Mouse (Mus musculus) lung, embryonic 16.5 days (tissue): Measurements from ENCODE around the gene Umps. TPM values are rescaled to one million over a fixed set of nuclear protein-coding genes. Genes with fewer than 3 reads are reported as not detected.

Experiments used
- ATAC-seq: fragments of 200-750 bp; cut with Nextera tagmentation; 2 replicates; pipeline ENCODE4 v1.8.0; 2017; ENCODE audit warnings: low read depth, mild to moderate bottlenecking, moderate library complexity
- H3K27ac ChIP-seq: fragments of 300-500 bp; sonication (generic); 2 replicates; pipeline ENCODE4 v1.5.1; 2014; ENCODE audit warnings: mild to moderate bottlenecking, control low read depth, low read length
- H3K27me3 ChIP-seq: fragments of 300-500 bp; sonication (generic); 2 replicates; pipeline ENCODE4 v1.6.1; 2014; ENCODE audit warnings: low read depth, low read length, mixed read lengths; ENCODE audit not compliant: control insufficient read depth, insufficient read depth
- H3K36me3 ChIP-seq: fragments of 300-500 bp; sonication (generic); 2 replicates; pipeline ENCODE4 v1.6.1; 2014; ENCODE audit warnings: low read length; ENCODE audit not compliant: control insufficient read depth, insufficient read depth
- H3K4me1 ChIP-seq: fragments of 300-500 bp; sonication (generic); replicated peaks from 2 replicates; pipeline ENCODE4 v1.6.1; 2014; ENCODE audit warnings: low read length, mixed read lengths; ENCODE audit not compliant: control insufficient read depth, insufficient read depth
- H3K4me2 ChIP-seq: fragments of 300-500 bp; sonication (generic); 2 replicates; pipeline ENCODE4 v1.6.1; 2014; ENCODE audit warnings: low read depth, low read length, control low read depth
- H3K4me3 ChIP-seq: fragments of 300-500 bp; sonication (generic); 2 replicates; pipeline ENCODE4 v1.5.1; 2014; ENCODE audit warnings: mild to moderate bottlenecking, low read length, control low read depth
- H3K9ac ChIP-seq: fragments of 300-500 bp; sonication (generic); 2 replicates; pipeline ENCODE4 v1.6.1; 2014; ENCODE audit warnings: low read length, control low read depth
- H3K9me3 ChIP-seq: fragments of 300-500 bp; sonication (generic); 2 replicates; pipeline ENCODE4 v1.6.1; 2016; ENCODE audit warnings: low read length; ENCODE audit not compliant: control insufficient read depth
- WGBS: fragments of 180-500 bp; shearing (Covaris S2); extraction: QIAGEN DNeasy Blood & Tissue Kit; methylation state at CpG from one replicate; pipeline ENCODE4 v1.1.7; 2014; 5-methylcytosine and 5-hydroxymethylcytosine counted together
- polyA plus RNA-seq: library from polyadenylated mRNA; unstranded; fragments of >200 nt; fragmentation: Nextera tagmentation; extraction: Ambion mirVana; gene quantifications from 2 replicates; pipeline ENCODE4 v1.2.1, GENCODE M21; 2015

Umps gene
- polyA plus RNA-seq, 1 experiment from 2014 or later: 49.9 TPM

DNA sequence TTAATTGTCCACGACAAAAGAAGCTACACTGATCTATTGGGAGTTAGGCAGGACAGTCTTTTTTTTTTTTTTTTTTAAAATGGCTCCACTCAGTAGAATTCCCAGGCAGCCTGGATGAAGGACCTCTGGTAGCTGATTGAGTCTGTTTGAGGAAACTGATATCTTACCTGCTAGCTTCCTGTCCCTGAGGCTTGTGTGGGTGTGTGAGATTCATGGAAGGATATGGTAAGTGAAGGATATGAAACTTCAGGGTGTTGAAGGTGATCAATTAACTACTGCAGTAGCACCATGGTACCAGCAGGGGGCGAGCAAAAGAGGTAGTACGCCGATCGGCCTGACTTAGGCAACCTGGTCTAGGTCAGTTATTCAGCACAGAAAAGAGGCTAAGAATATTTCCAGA is 29.2 kb upstream of the Umps start:
- no peak overlapping the region for H3K9ac ChIP-seq
- no peak overlapping the region for H3K4me3 ChIP-seq
- no peak; the same call in 1 of the 2 replicates for ATAC-seq
- WGBS: 7% methylated on average over 5 of the region's 5 CpGs
- H3K27me3 ChIP-seq: no peaks in the 10 kb centered on the region
- H3K9me3 ChIP-seq: no peaks in the 10 kb centered on the region
- no peak overlapping the region for H3K27ac ChIP-seq
- no peak overlapping the region for H3K4me2 ChIP-seq
- H3K4me1 ChIP-seq: 0 out of 2 replicates have a peak, but pooled peaks cover 4% of the 10 kb centered on the region
- no peaks in the 10 kb centered on the region for H3K36me3 ChIP-seq

DNA sequence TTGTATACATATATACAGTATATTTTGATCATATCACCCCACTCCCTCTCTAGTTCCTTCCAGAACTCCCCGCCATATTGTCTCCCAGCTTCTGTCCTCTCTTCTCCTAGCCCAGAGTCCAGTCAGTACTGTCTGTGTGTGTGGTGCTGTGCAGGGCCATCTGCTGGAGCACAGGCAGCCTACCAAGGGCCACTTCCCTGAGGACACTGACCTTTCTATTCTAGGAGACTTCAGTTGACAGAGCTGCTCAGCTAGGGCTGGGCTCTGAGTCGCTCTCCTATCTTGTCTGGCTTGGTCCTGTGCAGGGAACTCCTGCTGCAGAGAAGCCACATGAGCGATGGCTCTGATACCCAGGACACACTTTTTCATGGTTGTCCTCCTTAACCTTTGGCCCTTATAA is 28.7 kb upstream of the Umps start:
- no peak for ATAC-seq
- H3K9me3 ChIP-seq: no peaks in the 10 kb centered on the region
- H3K4me1 ChIP-seq: no peaks in the 10 kb centered on the region
- no peaks in the 10 kb centered on the region for H3K27me3 ChIP-seq
- no peaks in the 10 kb centered on the region for H3K36me3 ChIP-seq
- no peak overlapping the region for H3K27ac ChIP-seq
- no peak overlapping the region for H3K4me2 ChIP-seq
- H3K9ac ChIP-seq: no peak overlapping the region
- WGBS: 77% methylated on average over 3 of the region's 3 CpGs
- no peak overlapping the region for H3K4me3 ChIP-seq

DNA sequence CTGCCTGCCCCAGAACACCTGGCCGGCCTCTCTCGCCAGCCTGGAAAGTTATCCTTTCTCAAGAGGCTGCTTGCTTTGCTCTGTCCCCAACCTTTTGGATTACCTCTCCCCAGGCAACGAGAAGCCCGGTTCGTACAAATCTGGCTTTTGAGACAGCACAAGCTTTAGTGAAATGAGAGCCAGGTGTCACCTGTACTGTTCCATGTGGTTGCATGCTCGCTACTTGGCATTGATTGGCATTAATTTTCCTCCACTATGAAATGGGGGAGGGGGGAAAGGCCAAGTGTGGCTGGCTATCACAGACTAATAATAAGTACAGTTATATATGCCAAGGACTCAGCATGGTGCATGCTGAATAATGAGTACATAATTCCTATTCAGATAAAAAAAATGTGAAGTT is 27.5 kb upstream of the Umps start:
- Histone ChIP-seq H3K4me1 (no peaks in the 10 kb centered on the region), H3K9ac (no peak overlapping the region), H3K27me3 (no peaks in the 10 kb centered on the region), H3K9me3 (no peaks in the 10 kb centered on the region), H3K4me3 (no peak overlapping the region), H3K4me2 (no peak overlapping the region), H3K36me3 (no peaks in the 10 kb centered on the region), H3K27ac (no peak overlapping the region)
- no peak for ATAC-seq
- WGBS: 78% methylated on average over 6 of the region's 6 CpGs

DNA sequence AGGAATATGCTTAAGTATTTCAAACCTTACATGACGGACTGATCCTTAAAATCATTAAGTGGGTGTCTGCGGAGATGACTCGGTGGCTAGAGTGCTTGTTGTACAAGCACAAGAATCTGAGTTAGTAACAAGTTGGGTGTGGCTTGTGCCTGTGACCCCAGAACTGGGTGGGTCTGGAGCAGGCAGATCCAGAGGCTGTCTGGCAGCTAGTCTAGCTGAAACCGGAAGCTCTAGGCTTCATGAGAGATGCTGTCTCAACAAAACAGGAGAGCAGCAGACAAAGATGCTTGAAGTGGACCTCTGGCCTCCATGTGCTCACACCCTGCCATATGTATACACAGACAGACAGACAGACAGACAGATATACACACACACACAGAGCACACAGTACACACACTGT is 23.9 kb upstream of the Umps start:
- 53% methylated on average over 4 of the region's 4 CpGs for WGBS
- no peaks in the 10 kb centered on the region for H3K9me3 ChIP-seq
- no peaks in the 10 kb centered on the region for H3K4me1 ChIP-seq
- no peak overlapping the region for H3K9ac ChIP-seq
- H3K27me3 ChIP-seq: no peaks in the 10 kb centered on the region
- ATAC-seq: no peak
- H3K4me3 ChIP-seq: no peak overlapping the region
- H3K27ac ChIP-seq: no peak overlapping the region
- no peak overlapping the region for H3K4me2 ChIP-seq
- no peaks in the 10 kb centered on the region for H3K36me3 ChIP-seq

DNA sequence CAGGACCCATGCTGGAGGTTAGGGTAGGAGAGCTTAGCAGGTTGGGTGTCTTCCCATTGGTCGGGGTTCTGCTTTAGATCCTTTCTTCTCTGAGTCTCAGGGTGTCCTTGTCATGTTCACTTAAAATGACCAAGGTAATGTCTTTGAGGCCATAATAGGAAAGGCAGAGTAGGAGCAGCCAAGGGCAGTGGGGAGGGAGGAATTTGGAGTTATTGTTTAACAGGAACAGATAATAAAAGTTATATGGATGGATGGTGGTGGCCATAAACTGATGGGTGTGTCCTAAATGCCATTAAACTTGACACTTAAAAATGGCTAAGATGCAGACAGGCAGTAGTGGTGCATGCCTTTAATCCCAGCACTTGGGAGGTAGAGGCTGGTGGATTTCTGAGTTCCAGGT is 22.3 kb upstream of the Umps start:
- Histone ChIP-seq H3K9me3 (no peaks in the 10 kb centered on the region), H3K4me2 (no peak overlapping the region), H3K4me1 (no peaks in the 10 kb centered on the region), H3K9ac (no peak overlapping the region), H3K27ac (no peak overlapping the region), H3K4me3 (no peak overlapping the region), H3K27me3 (no peaks in the 10 kb centered on the region), H3K36me3 (no peaks in the 10 kb centered on the region)
- ATAC-seq: no peak
- WGBS: 90% methylated on average over 1 of the region's 1 CpGs

DNA sequence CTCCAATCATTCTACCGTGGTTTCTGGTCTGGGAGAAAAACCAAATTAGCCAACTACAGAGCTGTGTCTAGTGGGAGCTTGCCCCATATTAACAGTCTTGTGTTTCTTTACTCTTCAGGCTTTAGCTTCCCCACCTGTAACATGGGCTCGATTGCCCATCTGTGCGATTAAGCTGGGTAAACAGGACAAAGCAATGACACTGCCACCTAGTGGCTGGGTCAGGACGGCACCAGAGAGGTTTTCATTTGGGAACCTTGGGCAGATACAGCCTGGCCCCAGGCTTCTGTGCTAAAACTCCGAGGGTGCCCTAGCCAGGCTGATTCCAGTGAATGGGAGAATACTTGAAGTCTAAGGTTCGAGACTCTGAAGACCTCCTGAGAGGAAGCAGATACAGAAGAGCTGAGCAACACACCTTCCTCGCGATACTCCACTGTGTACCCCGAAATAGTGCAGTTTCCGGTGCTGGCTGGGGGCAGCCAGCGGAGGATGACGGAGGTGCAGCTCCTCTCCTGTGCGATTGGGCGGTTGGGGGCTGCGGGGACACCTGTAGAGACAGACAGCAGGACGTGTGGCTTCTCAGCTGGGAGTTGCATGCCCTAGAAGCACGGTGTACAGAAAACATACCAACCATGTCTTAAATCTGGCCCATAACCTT is 21.6 kb upstream of the Umps start:
- H3K4me2 ChIP-seq: no peak overlapping the region
- no peak overlapping the region for H3K4me3 ChIP-seq
- H3K9ac ChIP-seq: no peak overlapping the region
- H3K4me1 ChIP-seq: no peaks in the 10 kb centered on the region
- no peaks in the 10 kb centered on the region for H3K27me3 ChIP-seq
- H3K9me3 ChIP-seq: no peaks in the 10 kb centered on the region
- H3K27ac ChIP-seq: no peak overlapping the region
- 58% methylated on average over 17 of the region's 17 CpGs for WGBS
- no peaks in the 10 kb centered on the region for H3K36me3 ChIP-seq
- no peak for ATAC-seq

DNA sequence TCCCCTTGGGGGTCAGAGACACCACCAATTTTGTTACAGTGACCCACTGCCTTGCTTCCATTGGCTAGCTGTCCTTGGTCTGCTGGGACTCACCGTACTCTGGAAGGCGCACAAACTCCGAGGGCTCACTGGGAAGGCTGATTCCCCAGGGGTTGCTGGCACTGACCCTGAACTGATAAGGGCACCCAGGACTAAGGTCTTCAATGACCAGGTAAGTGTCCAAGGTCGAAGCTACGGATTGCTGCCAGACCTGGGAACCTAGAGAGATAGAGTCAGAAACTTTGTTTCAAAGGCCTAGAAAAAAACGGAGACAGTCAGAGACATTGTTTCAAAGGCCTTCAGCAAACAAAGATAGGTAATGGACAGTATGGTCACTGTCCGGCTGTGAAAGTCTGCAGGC is 20.2 kb upstream of the Umps start:
- WGBS: 86% methylated on average over 7 of the region's 7 CpGs
- ATAC-seq: no peak

DNA sequence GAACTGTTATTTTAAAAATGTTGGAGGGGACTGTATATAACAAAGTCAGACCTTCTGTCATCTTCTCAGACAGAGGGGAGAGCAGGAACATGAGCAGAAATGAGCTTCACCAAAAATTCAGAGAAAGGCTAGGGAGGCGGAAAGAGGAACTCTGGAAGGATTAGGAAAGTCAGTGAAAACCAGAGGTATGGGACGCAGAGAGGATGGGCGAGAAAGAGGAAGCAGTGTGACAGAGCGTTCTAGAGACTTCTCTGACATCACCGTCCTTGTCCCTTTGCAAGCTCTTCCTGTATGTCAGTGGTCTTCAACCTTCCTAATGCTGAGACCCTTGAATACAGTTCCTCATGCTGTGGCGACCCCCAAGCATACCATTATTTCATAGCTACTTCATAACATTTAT is 18.5 kb upstream of the Umps start:
- ATAC-seq: no peak
- Histone ChIP-seq H3K27ac (no peak overlapping the region), H3K4me1 (no peaks in the 10 kb centered on the region), H3K36me3 (no peaks in the 10 kb centered on the region), H3K4me2 (no peak overlapping the region), H3K9me3 (no peaks in the 10 kb centered on the region), H3K4me3 (no peak overlapping the region), H3K9ac (no peak overlapping the region), H3K27me3 (no peaks in the 10 kb centered on the region)
- 77% methylated on average over 6 of the region's 6 CpGs for WGBS

More for the DNA sequence above, 20.2 kb upstream of the Umps start:
- no peaks in the 10 kb centered on the region for H3K36me3 ChIP-seq
- H3K4me1 ChIP-seq: no peaks in the 10 kb centered on the region
- no peak overlapping the region for H3K4me3 ChIP-seq
- H3K9me3 ChIP-seq: no peaks in the 10 kb centered on the region
- H3K27me3 ChIP-seq: no peaks in the 10 kb centered on the region
- H3K4me2 ChIP-seq: no peak overlapping the region
- H3K9ac ChIP-seq: no peak overlapping the region
- no peak overlapping the region for H3K27ac ChIP-seq

DNA sequence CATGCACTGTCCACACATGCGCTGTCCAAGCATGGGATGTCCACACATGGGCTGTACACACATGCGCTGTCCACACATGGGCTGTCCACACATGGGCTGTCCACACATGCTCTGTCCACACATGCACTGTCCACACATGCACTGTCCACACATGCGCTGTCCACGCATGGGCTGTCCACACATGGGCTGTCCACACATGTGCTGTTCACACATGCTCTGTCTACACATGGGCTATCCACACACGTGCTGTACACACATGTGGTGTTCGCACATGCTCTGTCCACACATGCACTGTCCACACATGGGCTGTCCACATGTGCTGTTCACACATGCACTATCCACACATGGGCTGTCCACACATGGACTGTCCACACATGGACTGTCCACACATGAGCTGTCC is 16.9 kb upstream of the Umps start:
- Histone ChIP-seq H3K4me2 (no peak overlapping the region), H3K36me3 (no peaks in the 10 kb centered on the region), H3K9me3 (no peaks in the 10 kb centered on the region), H3K9ac (no peak overlapping the region), H3K27me3 (no peaks in the 10 kb centered on the region), H3K27ac (no peak overlapping the region), H3K4me3 (no peak overlapping the region), H3K4me1 (no peaks in the 10 kb centered on the region)
- no peak for ATAC-seq
- WGBS: 95% methylated on average over 6 of the region's 6 CpGs

DNA sequence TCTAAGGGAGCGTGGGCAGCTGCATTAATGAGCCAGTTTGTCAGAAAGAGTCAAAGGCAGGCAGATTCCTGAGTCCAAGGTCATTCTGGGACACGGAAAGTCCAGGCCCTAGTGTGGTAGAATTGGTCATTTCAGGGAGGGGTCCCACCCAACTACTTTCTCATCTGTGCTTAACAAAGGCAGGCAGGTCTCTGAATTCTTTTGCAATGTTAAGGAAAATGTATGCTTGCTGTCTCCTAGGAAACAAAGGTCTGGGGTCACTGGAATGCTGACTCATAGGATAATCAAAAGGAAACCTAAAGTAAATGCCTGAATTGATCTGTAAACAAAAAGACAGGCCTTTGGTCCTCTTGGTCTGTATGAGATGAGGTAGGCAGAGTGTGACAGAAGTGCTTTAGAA is 13.0 kb upstream of the Umps start:
- Histone ChIP-seq H3K27me3 (no peaks in the 10 kb centered on the region), H3K9ac (no peak overlapping the region), H3K36me3 (no peaks in the 10 kb centered on the region), H3K4me2 (no peak overlapping the region), H3K9me3 (no peaks in the 10 kb centered on the region), H3K4me3 (no peak overlapping the region), H3K27ac (no peak overlapping the region), H3K4me1 (no peaks in the 10 kb centered on the region)
- no peak for ATAC-seq
- WGBS: 46% methylated on average over 2 of the region's 2 CpGs
